Mouse (Mus musculus) bone marrow macrophage, adult 2 months (primary cell): ENCODE data around the gene Pcbp3.

Source experiments
- CTCF ChIP-seq: IDR thresholded peaks from 2 replicates; pipeline ENCODE4 v1.5.1; 2012; ENCODE audit warnings: low read depth, mild to moderate bottlenecking, low read length, moderate library complexity
- POLR2A ChIP-seq: IDR thresholded peaks from 2 replicates; pipeline ENCODE4 v1.6.1; 2012; ENCODE audit warnings: mild to moderate bottlenecking, low read depth, low read length, borderline replicate concordance

DNA sequence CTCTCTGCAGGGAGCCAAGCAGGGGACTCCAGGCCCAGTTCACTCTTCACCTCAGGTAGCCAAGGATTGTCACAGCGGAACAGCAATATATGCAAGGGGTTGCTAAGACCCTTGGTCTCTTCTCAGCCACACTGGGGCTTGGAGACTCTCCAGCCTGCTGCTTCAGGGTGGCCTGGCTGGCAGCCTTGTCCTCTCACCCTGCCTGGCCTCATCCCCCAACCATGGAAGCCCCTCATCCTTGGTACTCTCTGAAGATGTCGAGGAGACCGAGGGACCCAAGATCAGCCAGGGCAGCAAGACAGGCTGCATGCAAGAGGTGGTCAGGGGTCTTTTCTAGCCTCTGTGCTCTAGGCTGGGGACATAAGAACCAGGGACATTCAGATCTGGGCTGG is 228.0 kb downstream of the Pcbp3 start:
- TF ChIP-seq POLR2A (no peak), CTCF (no peak)
